Mouse (Mus musculus) kidney, postnatal 10 days (tissue): Measurements from ENCODE around the gene Enox1.

Experiments
- DNase-seq: peaks from one replicate; pipeline ENCODE4 v3.0.0; 2021; ENCODE audit warnings: mixed read lengths

The Enox1 gene

GRCm38 (mm10) chr14:77716981-77717380 lies 560.4 kb downstream of the Enox1 start:
- DNase-seq: no peak

DNA sequence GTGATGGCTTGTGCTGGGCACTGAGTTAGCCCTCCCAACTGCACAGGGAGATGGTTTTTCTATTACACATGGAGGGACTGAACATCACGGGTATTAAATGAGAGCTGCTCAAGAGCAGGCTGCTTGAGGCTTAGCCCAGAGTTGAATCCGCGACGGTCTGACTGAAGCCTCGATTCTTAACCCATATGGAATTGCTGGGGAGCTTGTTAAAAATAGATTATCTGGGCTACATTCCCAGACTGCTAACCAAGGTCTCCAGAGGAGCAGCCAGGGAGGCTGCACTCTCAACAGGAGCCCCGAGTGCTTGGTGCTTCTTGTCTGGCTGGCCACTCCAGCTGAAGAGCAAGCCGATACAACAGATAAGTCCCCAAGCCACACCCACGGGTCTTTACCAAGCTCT lies 562.3 kb downstream of the Enox1 start:
- no peak for DNase-seq

- peak; percentile 13 for DNase-seq
Measured at GRCm38 (mm10) chr14:77738056-77738455, 581.5 kb downstream of the Enox1 start.

GRCm38 (mm10) chr14:77738751-77739365 lies 582.3 kb downstream of the Enox1 start:
- DNase-seq: no peak

DNA sequence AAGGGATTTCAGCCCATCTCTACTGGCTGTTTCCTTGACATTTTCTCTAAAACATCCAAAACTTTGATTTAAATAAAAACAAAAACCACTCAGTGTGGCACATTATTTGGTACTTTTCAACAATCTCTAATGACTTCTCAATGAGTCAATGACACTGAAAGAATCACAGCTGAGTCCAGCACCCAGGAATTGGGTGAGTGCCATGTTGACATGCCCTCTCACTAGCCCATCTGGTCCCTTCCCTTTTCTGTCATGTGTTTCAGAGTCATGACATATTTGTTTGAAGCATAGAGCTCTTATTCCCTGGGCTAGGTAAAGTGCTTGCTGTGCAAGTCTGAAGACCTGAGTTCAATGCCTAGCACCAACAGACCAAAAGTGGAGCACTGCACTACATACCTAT lies 582.8 kb downstream of the Enox1 start:
- DNase-seq: no peak

GRCm38 (mm10) chr14:77744638-77745240 lies 588.2 kb downstream of the Enox1 start:
- DNase-seq: no peak

- DNase-seq: no peak
Measured at GRCm38 (mm10) chr14:77748920-77749319, 592.4 kb downstream of the Enox1 start.
